Mouse (Mus musculus) embryo, embryonic 11 days (tissue): Measurements from ENCODE around the gene Ublcp1.
A peak's percentile ranks its signal among the peaks of the same experiment; 100 is the strongest.
"Not testable (repeated sequence)": the region's sequence is repeated elsewhere in the genome, so short reads cannot be mapped to it uniquely, and the experiment has no call there.

Experiments used
- DNase-seq: peaks from one replicate; pipeline ENCODE4 v3.0.0-alpha.2; 2015

The Ublcp1 gene

GRCm38 (mm10) chr11:44489117-44489516 lies 18.8 kb upstream of the Ublcp1 start:
- no peak for DNase-seq

GRCm38 (mm10) chr11:44485089-44485736 lies 14.9 kb upstream of the Ublcp1 start:
- DNase-seq, result no peak

- no peak for DNase-seq
These were observed 9.9 kb upstream of the Ublcp1 start for GRCm38 (mm10) chr11:44480246-44480645.

GRCm38 (mm10) chr11:44478382-44478781 lies 8.1 kb upstream of the Ublcp1 start:
- DNase-seq, result no peak

- no peak for DNase-seq
These were observed 6.1 kb upstream of the Ublcp1 start for GRCm38 (mm10) chr11:44476445-44476844.

- no peak for DNase-seq
These were observed 5.2 kb upstream of the Ublcp1 start for GRCm38 (mm10) chr11:44475467-44475866.

GRCm38 (mm10) chr11:44471337-44471995 lies 1.2 kb upstream of the Ublcp1 start:
- DNase-seq, result peak; percentile 32

- no peak for DNase-seq
These were observed 459 bp downstream of the Ublcp1 start for GRCm38 (mm10) chr11:44469646-44470431.

GRCm38 (mm10) chr11:44468306-44468790 lies 1.9 kb downstream of the Ublcp1 start:
- no peak for DNase-seq

GRCm38 (mm10) chr11:44466949-44467442 lies 3.3 kb downstream of the Ublcp1 start:
- DNase-seq, result no peak

- DNase-seq, result no peak
These were observed 8.8 kb downstream of the Ublcp1 start for GRCm38 (mm10) chr11:44461493-44461892.

- peak; percentile 70 for DNase-seq
These were observed 16.9 kb downstream of the Ublcp1 start for GRCm38 (mm10) chr11:44453423-44453822.

GRCm38 (mm10) chr11:44452016-44452415 lies 18.3 kb downstream of the Ublcp1 start:
- DNase-seq, result not testable (repeated sequence)

- no peak for DNase-seq
These were observed 19.3 kb downstream of the Ublcp1 start for GRCm38 (mm10) chr11:44451046-44451445.

GRCm38 (mm10) chr11:44437786-44438185 lies 32.5 kb downstream of the Ublcp1 start:
- no peak for DNase-seq

GRCm38 (mm10) chr11:44430036-44430435 lies 40.3 kb downstream of the Ublcp1 start:
- DNase-seq, result no peak

- no peak for DNase-seq
These were observed 42.3 kb downstream of the Ublcp1 start for GRCm38 (mm10) chr11:44427951-44428350.

GRCm38 (mm10) chr11:44425626-44426025 lies 44.7 kb downstream of the Ublcp1 start:
- no peak for DNase-seq

- DNase-seq, result no peak
These were observed 45.3 kb downstream of the Ublcp1 start for GRCm38 (mm10) chr11:44425006-44425405.

- DNase-seq, result no peak
These were observed 46.3 kb downstream of the Ublcp1 start for GRCm38 (mm10) chr11:44423955-44424354.

- no peak for DNase-seq
These were observed 47.0 kb downstream of the Ublcp1 start for GRCm38 (mm10) chr11:44423261-44423660.

- no peak for DNase-seq
These were observed 47.8 kb downstream of the Ublcp1 start for GRCm38 (mm10) chr11:44422337-44423111.

- no peak for DNase-seq
These were observed 52.9 kb downstream of the Ublcp1 start for GRCm38 (mm10) chr11:44417403-44417802.
